Mouse (Mus musculus): ENCODE measurements around the gene Hgfac.

- TF ChIP-seq POLR2A (IDR thresholded peaks at IDR 0.05; ENCODE audit: borderline replicate concordance, low read depth, low read length) = no peak
- TF ChIP-seq CTCF (IDR thresholded peaks at IDR 0.05; ENCODE audit: low read depth, low read length) = no peak
Observed at GRCm38 (mm10) chr5:35091636-35092035, 50.3 kb downstream of the Hgfac start.

Data from bone marrow macrophage, adult 2 months (primary cell).